Mouse (Mus musculus): Measurements from ENCODE around the gene Xylt1.

The Xylt1 gene

DNA sequence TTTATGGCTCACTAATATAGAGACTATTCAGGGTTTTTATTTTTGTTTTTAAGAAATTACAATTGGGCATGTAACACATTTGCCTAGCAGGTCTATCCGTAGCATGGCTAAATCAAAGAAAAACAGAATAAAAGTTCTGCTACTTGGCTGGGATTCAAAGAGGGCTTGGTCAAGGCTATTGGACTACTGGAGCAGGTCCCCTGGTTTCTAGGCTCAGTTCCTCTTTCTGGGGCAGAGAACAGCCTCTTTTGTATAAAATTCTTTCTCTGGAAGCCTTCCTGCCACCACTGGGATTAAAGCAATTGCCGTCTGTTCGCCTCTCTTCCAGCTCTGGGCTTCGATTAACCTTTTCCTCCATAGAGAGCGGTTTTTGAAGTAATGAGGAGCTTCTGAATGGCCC, 100.1 kb downstream of the Xylt1 start:
- DNase-seq (ENCODE audit: low spot score in 2 of 2), result no peak

- no peak for DNase-seq (ENCODE audit: low spot score in 2 of 2)
Observed at GRCm38 (mm10) chr7:117481404-117481803, 100.6 kb downstream of the Xylt1 start.

DNA sequence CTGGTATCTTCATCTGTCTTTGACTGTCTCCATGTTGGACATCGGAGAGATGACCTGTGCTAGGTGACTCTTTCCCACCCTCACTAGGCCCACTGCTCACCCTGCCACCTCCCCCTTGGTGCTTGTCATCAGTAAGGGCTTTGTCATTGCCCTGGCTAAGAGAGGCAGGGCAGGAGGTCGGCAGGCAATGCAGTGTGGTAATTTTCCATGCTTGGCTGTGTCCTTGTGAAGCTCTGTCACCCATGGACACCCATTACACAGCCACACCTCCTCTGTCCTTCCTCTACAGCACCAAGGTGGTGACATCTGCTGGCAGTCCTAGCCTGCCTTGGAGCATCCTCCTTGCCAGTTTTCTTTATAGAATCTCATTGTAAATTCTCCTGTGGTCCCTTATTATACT, 101.9 kb downstream of the Xylt1 start:
- DNase-seq (ENCODE audit: low spot score in 2 of 2), result no peak

- no peak for DNase-seq (ENCODE audit: low spot score in 2 of 2)
Observed at GRCm38 (mm10) chr7:117484589-117484988, 103.8 kb downstream of the Xylt1 start.

DNA sequence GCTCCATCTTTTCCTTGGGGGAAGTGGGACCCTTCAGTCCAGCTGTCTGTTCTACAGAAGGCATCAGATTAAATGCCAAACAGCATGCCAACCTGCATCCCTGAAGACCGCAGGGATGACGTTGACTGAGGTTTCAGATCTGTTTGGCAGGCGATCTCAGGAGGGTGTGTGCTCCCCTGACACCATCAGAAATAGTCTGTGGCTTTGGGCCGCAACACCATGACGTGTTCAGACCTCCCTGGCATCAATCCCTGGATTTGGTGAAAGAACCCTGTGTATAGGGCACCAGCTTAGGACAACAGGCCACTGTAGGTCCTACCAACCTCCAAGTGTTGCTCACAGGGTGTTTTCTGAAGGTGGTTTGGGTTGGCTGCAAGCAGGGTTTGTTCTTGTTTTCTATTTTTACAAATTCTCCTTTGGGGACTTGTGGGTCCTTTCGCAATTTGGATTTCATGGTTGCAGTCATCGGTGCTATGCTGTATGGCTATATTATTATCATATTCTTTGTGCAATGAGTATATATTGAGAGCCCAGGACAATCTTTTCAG, 104.3 kb downstream of the Xylt1 start:
- no peak for DNase-seq (ENCODE audit: low spot score in 2 of 2)

DNA sequence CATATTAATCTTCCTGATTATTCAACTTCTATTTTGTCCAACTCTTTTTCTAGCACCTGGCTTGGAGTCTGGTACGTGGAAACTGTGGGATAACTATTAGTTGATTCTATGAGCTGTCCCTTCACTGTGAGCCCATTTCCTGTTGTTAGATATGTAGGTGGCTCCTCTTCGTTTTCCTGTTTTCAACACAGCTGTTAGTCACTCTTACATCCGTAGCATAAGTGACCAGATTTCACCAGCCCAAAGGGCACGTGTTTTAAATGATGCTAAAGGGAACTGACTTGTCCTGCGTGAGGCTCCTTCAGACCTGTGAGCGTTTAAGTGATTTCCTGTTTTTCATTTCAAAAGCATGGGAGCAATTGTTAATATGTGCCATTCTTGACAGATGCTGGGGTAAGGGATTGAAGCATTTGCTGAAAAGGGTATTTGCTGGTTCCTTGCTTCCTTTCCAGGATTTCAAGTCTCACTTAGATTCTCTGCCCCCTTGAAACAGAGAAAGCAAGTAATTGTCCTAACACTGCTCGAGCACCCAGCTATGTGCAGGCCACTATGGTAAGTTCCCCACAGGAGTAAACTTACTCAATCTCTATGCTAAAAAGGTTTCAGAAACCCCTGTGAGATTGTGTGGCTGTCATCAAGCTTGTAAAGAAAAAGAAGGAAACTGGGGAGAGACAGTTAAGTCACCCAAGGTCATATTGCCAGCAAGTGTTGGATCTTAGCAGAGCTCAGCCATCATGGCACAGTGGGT, 105.8 kb downstream of the Xylt1 start:
- no peak for DNase-seq (ENCODE audit: low spot score in 2 of 2)

GRCm38 (mm10) chr7:117487173-117487490, 106.4 kb downstream of the Xylt1 start:
- no peak for DNase-seq (ENCODE audit: low spot score in 2 of 2)

GRCm38 (mm10) chr7:117489973-117490372, 109.2 kb downstream of the Xylt1 start:
- no peak for DNase-seq (ENCODE audit: low spot score in 2 of 2)

GRCm38 (mm10) chr7:117490500-117491205, 109.9 kb downstream of the Xylt1 start:
- DNase-seq (ENCODE audit: low spot score in 2 of 2), result no peak

GRCm38 (mm10) chr7:117491495-117491894, 110.7 kb downstream of the Xylt1 start:
- DNase-seq (ENCODE audit: low spot score in 2 of 2), result no peak

DNA sequence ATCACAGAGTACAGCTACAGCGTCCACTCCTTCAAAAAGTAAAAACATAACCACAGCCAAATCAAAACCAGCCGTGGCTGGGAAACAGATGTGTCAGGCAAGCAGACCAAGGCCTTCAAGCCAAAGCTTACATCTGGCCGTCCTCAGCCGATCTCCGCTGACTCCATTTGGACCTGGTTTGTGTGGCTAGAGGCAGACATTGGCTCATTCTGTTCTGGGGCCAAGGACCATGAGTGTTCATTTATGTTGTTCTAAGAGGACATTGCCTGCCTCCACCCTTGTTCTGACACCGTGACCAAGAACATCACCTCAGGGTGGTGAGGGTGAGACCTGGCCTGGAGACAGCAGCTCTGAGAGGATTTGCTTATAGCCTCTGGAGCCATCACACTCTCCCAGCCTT, 113.4 kb downstream of the Xylt1 start:
- no peak for DNase-seq (ENCODE audit: low spot score in 2 of 2)

DNA sequence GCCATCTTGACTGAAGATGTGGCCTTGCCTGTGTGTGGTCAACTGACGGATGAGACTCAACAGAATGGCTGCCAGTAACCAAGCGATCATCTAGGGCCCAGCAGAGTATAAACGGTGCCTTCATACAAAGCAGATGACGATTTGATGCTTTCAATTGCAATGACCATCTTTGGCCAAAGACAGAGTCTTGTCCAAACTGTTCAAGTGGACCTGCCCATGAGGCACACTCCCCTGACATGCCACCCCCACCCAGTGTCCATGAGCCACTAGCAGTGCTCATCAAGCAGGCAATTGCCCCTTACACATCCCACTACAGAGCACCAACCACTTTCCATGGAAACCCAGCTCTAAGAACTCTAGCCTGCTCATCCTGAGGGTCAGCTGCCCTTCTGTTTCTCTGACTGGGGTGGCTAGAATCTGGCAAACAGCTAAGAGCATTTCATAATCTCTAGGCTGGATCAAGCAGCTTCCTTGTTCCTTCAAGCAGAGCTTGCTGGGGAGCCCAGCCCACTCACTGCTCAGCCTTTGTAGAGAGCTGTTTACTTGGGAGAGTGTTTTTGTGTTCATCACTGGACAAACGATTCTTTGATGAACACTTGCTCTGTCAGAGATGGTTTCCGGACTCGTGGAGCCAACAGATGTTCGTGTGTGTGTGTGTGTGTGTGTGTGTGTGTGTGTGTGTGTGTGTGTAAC, 114.0 kb downstream of the Xylt1 start:
- DNase-seq (ENCODE audit: low spot score in 2 of 2), result no peak

DNA sequence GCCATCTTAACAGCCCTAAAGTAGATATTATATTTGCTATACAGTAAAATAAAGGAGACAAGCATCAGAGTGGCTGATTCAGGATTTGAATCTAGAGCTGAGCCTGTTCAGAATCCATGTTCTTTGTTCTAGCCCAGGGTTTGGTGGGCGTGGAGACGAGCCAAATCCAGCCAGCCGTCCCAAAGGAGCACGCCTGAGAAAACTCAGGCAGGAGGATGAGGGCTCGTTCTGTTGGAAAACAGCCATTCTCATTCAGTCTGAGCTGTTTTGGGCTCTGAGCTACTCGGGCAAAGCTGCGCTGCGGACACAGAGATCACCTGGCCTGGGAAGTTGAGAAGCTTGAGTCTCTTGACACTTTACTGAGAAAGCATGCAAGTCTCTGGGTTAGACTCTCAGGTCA, 115.0 kb downstream of the Xylt1 start:
- no peak for DNase-seq (ENCODE audit: low spot score in 2 of 2)

DNA sequence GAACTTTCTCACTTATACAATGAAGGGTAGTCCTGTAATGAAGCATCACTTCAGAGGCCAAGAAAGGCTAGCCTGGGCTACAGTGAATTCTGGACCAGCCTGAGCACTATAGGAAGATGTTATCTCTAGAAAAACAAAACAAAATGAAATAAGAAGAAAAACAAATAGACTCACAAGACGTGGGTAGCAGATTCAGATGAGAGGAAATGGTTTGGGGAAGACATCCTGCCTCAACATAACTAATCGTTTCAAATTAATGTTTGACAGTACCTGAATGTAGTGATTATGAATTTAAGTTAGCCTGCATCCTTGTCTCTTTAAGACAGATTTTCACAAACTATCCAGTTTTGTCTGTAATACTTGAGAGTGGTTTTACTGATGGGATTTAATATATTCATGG, 117.4 kb downstream of the Xylt1 start:
- no peak for DNase-seq (ENCODE audit: low spot score in 2 of 2)

DNA sequence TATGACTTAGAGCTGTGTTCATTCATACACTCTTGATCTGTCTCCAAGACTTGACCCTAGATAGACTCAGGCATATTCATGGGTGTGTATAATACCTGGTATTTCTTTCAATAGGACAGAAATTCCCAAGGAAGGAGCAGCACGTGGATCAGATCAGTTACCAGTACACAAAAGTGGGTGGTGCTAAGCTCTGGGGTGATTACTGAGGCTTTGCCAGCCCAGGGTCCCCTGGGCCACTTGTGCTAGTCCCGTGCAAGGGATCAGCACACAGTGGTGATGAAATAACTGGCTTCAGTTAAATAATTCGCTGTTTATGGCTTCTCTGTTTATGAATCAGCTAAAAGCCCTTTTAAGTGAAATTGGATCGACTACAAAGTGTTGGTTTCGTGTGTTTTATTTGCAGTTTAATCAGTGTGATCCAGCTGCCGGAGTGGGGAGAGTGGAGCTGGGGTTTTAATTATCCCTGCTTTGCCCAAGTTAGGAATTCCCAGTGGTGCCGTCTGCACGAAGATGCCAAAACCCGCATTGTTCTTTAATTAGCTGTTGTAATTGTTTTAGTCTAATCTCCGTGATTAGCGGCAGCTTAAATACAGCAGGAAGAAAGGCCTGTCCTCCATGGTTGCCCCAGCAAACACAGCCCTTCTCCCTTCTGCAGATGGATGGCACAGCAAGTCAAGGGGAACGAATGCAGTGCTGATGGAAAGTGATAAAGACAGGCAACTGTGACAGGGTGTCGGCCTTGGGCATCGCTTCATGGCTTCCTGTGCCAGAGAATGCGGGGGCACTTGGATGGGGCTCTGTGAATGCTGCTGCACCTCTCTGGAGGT, 120.8 kb downstream of the Xylt1 start:
- no peak for DNase-seq (ENCODE audit: low spot score in 2 of 2)

DNA sequence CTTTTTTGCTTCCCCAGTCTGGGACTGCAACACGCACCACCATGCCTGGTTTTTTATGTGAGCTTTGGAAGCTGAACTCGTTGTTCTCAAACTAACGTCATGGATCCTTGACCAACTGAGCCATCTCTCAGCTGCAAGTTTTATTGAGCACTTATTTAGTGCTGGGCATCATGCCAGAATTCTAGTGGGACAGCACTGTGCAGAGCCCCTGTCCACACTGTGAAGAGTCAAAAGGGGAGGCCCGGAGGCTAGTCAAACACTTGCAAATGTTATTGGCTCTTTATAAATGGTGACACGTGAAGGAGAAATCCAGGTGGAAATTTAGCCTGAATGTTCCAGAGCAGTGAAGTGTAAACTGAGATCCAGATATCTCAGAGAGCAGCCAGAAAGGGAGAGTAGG, 121.6 kb downstream of the Xylt1 start:
- no peak for DNase-seq (ENCODE audit: low spot score in 2 of 2)

DNA sequence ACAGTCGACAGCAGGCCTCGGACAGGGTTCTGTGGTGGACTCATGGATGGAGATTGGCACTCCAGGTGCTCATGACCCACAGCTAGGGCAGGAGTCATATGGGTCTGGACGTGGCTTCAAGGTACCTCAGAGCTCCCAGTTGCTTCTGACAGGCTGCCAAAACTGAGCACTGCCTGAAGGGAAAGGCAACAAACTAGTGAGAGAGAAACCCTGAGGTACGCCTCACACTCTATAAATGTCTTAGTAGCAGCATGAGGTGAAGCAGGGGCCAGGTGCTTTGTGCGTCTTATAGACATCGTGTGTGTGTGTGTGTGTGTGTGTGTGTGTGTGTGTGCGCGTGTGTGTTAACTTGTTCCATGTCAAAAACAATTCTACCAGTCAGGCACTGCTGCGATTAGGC, 122.9 kb downstream of the Xylt1 start:
- no peak for DNase-seq (ENCODE audit: low spot score in 2 of 2)

DNA sequence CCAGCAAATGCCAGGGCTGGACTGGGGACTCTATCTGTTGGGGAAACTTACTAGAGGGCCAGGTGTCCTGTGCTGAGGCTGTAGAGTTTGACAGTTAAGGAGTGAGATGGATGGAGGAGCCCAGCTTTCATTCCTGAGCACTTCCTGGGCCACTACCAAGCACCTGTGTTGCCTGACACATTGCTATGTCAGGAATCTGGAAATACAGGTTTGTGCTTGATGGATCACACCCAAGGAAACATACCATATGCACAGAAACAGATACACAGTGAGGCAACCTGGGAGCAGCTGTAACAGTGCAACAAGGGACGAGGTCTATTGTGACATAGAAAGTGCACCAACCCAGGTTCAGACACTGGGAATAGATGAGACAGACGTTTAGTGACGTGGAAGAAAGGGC, 125.0 kb downstream of the Xylt1 start:
- DNase-seq (ENCODE audit: low spot score in 2 of 2), result no peak

DNA sequence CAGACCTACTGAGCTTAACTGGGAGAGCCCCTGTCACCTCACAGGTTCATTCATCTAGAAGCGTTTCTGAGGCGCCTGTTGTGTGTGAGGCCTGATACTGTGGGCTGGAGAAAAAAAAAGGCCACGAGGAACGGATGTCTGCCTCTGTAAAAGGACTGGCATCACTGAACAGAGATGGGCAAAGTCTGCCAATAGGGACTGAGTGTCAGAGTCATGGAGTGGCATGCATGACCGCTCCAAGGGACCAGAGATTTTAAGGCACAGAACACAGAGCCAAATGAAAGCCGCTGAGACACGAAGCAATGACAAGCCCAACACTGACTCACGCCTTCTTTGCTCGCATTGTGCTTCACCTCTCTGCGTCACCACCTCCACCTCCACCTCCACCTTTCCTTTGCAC, 126.6 kb downstream of the Xylt1 start:
- DNase-seq (ENCODE audit: low spot score in 2 of 2), result no peak

DNA sequence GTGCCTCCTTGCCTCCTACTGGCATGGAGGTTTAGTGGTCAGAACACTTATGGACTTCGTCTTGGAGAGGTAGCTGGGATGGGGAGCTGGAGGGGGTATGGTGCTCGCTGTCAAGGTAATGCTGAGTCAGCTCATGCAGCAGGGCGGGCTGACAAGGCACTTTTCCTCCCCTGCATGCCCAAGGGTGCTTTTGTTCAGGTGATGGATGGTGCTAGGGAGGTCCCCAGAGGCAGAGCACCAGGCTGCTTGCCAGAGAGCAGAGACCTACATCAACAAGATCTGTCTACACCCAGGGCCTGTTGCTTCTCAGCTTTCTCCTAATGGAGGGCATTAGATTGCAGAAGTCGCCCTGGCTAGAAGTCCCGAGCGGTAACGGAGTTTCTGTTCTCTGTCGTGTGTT, 127.3 kb downstream of the Xylt1 start:
- DNase-seq (ENCODE audit: low spot score in 2 of 2), result no peak

DNA sequence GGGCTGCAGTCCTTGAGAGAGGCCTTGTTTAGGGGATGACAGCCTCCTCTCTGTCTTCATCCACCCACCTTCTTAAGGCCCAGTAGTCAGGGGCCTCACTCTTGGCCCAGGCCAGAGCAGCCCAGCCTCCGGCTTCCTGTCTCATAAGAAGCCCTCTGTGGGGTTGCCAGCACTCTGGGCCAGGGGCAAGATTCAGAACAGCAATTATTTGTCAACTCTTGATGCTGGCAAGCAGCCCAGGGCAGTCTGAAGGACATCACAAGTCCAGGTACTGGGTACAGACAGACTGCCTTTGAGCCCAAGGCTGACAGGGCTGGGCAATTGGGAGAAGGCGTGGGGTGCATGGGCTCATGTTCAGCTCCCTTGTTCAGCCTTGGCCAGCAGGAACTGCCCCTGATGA, 129.3 kb downstream of the Xylt1 start:
- DNase-seq (ENCODE audit: low spot score in 2 of 2), result no peak

DNA sequence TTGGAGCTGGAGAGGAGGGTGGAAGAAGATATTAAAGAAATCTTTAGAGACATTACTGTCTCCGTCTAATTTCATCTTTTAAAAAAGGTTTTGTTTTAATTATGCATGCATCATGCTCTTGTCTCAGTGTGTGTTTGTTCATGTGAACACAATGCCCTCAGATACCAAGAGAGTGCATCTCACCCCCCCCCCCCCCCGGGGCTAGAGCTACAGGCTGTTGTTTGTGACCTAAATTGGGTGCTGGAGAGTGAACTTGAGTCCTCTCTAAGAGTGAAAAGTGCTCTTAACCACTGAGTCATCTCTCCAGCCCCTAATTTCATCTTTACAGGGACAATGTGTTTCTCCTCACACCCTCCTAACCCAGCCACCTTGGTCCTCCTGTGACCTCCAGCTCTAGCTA, 131.5 kb downstream of the Xylt1 start:
- no peak for DNase-seq (ENCODE audit: low spot score in 2 of 2)
